Mouse (Mus musculus) testis, adult 2 months (tissue): Measurements from ENCODE around the gene Cpm.

Experiments used
- CTCF ChIP-seq: fragments of 200-500 bp; IDR thresholded peaks from 2 replicates; pipeline ENCODE4 v1.5.1; 2012; ENCODE audit warnings: low read depth, mild to moderate bottlenecking, inconsistent platforms, low read length, moderate library complexity; ENCODE audit not compliant: control insufficient read depth, insufficient read depth, insufficient replicate concordance
- POLR2A ChIP-seq: fragments of 200-500 bp; IDR thresholded peaks from 2 replicates; pipeline ENCODE4 v1.6.1; 2012; ENCODE audit warnings: low read depth, mild to moderate bottlenecking, inconsistent platforms, low read length, moderate library complexity; ENCODE audit not compliant: control insufficient read depth

DNA sequence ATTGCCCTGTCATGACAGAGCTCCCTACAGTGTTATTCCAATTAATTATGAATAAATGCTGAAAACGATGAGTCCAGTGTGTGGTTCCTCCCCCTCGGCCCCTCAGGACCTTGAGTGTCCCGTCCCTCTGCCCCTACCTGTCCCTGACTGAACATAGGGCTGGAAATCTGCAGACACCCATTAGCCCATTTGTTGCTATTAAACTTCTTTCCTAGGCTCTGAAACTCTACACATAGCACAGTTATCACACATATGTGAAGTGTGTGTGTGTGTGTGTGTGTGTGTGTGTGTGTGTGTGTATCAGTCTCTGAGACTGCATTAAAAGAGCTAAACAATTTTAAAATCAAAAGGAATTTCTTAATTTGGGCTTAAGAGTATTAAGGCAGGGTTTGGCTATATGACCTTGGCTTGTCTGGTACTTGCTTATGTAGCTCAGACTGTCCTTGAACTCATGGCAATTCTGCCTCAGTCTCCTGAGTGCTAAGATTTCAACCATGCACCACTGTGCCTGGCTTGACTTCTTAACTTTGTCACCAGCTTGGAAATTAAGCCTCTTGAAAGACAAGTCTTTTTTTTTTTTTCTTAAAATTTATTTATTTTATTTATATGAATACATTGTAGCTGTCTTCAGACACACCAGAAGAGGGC lies 28.5 kb downstream of the Cpm start:
- TF ChIP-seq POLR2A (no peak), CTCF (no peak)
